Mouse (Mus musculus) CD4-positive, CD25-positive, alpha-beta regulatory T cell, adult 2 months (primary cell): ENCODE results near the gene St3gal6.

Experiments used
- DNase-seq: peaks from one replicate; pipeline ENCODE4 v3.0.0-alpha.2; 2012; ENCODE audit warnings: low read depth, low spot score

The St3gal6 gene

DNA sequence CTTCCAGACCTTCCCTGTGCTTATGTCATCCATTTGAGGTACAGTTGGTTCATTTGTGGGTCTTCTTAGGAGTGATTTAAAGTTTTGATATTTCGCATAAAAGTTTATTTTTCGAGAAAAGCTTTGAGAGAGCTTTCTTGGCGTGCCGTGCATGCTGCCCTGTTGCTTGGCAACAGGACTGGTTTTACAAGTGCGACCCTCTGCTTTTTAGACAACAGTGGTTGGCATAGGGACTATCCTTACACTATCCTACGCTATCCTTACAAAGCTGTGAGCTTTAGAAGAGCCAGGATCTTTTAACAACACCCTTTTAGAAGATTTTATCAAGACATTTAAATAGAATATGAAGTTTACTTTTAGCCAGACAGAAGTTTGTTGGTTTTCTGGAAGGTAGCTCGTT lies 93.8 kb downstream of the St3gal6 start:
- no peak for DNase-seq

GRCm38 (mm10) chr16:58421696-58422354 lies 102.2 kb downstream of the St3gal6 start:
- no peak for DNase-seq
